Comparison of ENCODE assay signal across 8 mouse cellular contexts in the genomic region with DNA sequence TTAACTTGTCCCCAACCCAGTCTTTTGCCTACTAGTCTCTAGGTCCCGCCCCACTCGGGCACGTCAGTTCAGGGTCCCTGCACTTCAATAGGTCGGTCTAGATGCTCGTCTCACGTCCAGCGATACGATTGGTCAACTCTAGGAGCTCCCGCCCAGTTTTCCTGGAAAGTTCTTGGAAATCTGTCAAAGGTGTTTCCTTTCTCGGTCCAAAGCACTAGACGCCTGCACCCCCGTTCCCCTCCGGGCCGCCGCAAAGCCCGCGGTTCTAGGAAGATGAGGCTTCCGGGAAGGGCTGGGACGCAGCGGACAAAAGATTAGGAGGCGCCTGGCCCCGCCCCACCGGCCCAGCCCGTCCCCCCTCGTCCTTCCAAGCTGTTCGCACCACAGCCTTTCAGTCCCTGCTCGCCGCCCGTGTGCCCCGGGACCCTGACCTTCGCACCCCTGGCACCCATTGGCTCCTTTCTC. TPM values are rescaled to one million over a fixed set of nuclear protein-coding genes. Genes with fewer than 3 reads are reported as not detected.
A peak's percentile ranks its signal among the peaks of the same experiment; 100 is the strongest.
DNase-seq lines count a peak whose midpoint lies in the region; ATAC-seq and TF ChIP-seq lines count a peak whose summit lies in the region.

No protein-coding gene starts in this region.

- H3K27ac ChIP-seq in forebrain, embryonic 12.5 days, result 0 out of 2 replicates have a peak overlapping the region, but pooled peaks have one; percentile 36
- H3K27ac ChIP-seq in heart, postnatal 0 days (ENCODE audit: low read depth), result peak overlapping the region; percentile 94
- H3K27ac ChIP-seq in liver, embryonic 16.5 days (ENCODE audit: low read length), result peak overlapping the region; percentile 93
- no peak overlapping the region for H3K27ac ChIP-seq in neural tube, embryonic 14.5 days (ENCODE audit: low read depth, low read length)

- no peak for TF ChIP-seq CTCF in E14TG2a.4 (conservative IDR thresholded peaks at IDR 0.05; ENCODE audit: low read length)
- TF ChIP-seq CTCF in heart, postnatal 0 days (IDR thresholded peaks at IDR 0.05; ENCODE audit: low read depth), result no peak

- WGBS in forebrain, embryonic 12.5 days, result 1% methylated on average over 31 of the region's 31 CpGs
- WGBS in heart, postnatal 0 days, result under 1% methylated on average over 31 of the region's 31 CpGs
- 0% methylated on average over 31 of the region's 31 CpGs for WGBS in liver, embryonic 16.5 days (ENCODE audit: insufficient replicate concordance)
- WGBS in neural tube, embryonic 14.5 days, result under 1% methylated on average over 31 of the region's 31 CpGs

- DNase-seq in c-Kit-positive CD71-positive TER-119-positive erythroid progenitor cells, embryonic 14.5 days (ENCODE audit: low spot score), result peak; percentile 100
- DNase-seq in heart, postnatal 0 days (ENCODE audit: low spot score), result peak; percentile 97
- DNase-seq in kidney, postnatal 4 days, result peak; percentile 94 to 96
- DNase-seq in testis, postnatal 10 days (ENCODE audit: low spot score), result peak; percentile 94

- peak; percentile 84; the same call in 1 of the 2 replicates for TF ChIP-seq EP300 in heart, postnatal 0 days (IDR thresholded peaks at IDR 0.05; ENCODE audit: low read depth)

- peak; percentile 97 for ATAC-seq in forebrain, embryonic 12.5 days (ENCODE audit: low FRiP score)
- peak; percentile 92 for ATAC-seq in heart, postnatal 0 days (ENCODE audit: insufficient read depth, low read depth)
- ATAC-seq in liver, embryonic 16.5 days (ENCODE audit: low read depth), result peak; percentile 93
- ATAC-seq in neural tube, embryonic 14.5 days (ENCODE audit: low read depth), result peak; percentile 98

- H3K4me3 ChIP-seq in E14TG2a.4 (replicated peaks; ENCODE audit: low read length), result peak overlapping the region; percentile 80
- H3K4me3 ChIP-seq in forebrain, embryonic 12.5 days (replicated peaks), result peak overlapping the region; percentile 64
- peak overlapping the region; percentile 77 for H3K4me3 ChIP-seq in heart, postnatal 0 days (ENCODE audit: low read depth, low read length)
- peak overlapping the region; percentile 70 for H3K4me3 ChIP-seq in liver, embryonic 16.5 days (ENCODE audit: low read depth, low read length)
- peak overlapping the region; percentile 73 for H3K4me3 ChIP-seq in neural tube, embryonic 14.5 days (ENCODE audit: low read depth, low read length)

- H3K4me1 ChIP-seq in E14TG2a.4 (replicated peaks; ENCODE audit: low read depth, low read length), result peaks cover 64% of the 10 kb centered on the region
- peaks cover 19% of the 10 kb centered on the region for H3K4me1 ChIP-seq in forebrain, embryonic 12.5 days
- peaks cover 17% of the 10 kb centered on the region for H3K4me1 ChIP-seq in heart, postnatal 0 days (ENCODE audit: control insufficient read depth, insufficient read depth)
- H3K4me1 ChIP-seq in liver, embryonic 16.5 days (ENCODE audit: control insufficient read depth, low read depth, low read length), result peaks cover 42% of the 10 kb centered on the region
- peaks cover 5% of the 10 kb centered on the region; the same call in 1 of the 2 replicates for H3K4me1 ChIP-seq in neural tube, embryonic 14.5 days (ENCODE audit: control insufficient read depth, insufficient read depth, low read length)

- H3K4me2 ChIP-seq in forebrain, embryonic 12.5 days, result peak overlapping the region; percentile 78
- peak overlapping the region; percentile 89 for H3K4me2 ChIP-seq in heart, postnatal 0 days (ENCODE audit: low read depth, low read length)
- peak overlapping the region; percentile 95 for H3K4me2 ChIP-seq in liver, embryonic 16.5 days (ENCODE audit: low read depth, low read length)
- H3K4me2 ChIP-seq in neural tube, embryonic 14.5 days (ENCODE audit: low read depth, low read length), result peak overlapping the region; percentile 89

- H3K36me3 ChIP-seq in E14TG2a.4 (ENCODE audit: insufficient read depth, low read length), result peaks cover 14% of the 10 kb centered on the region
- H3K36me3 ChIP-seq in forebrain, embryonic 12.5 days (replicated peaks), result peaks cover 14% of the 10 kb centered on the region
- H3K36me3 ChIP-seq in heart, postnatal 0 days (replicated peaks; ENCODE audit: control insufficient read depth, insufficient read depth, low read length), result peaks cover 18% of the 10 kb centered on the region
- peaks cover 11% of the 10 kb centered on the region for H3K36me3 ChIP-seq in liver, embryonic 16.5 days (ENCODE audit: control insufficient read depth, insufficient read depth)
- peaks cover 5% of the 10 kb centered on the region; the same call in 1 of the 2 replicates for H3K36me3 ChIP-seq in neural tube, embryonic 14.5 days (ENCODE audit: control insufficient read depth, insufficient read depth, low read length)

- H3K27me3 ChIP-seq in E14TG2a.4 (ENCODE audit: insufficient read depth, low read length), result peaks cover 38% of the 10 kb centered on the region
- H3K27me3 ChIP-seq in forebrain, embryonic 12.5 days, result peaks cover 34% of the 10 kb centered on the region
- H3K27me3 ChIP-seq in heart, postnatal 0 days (ENCODE audit: control insufficient read depth, insufficient read depth, low read length), result no peaks in the 10 kb centered on the region
- H3K27me3 ChIP-seq in liver, embryonic 16.5 days (ENCODE audit: control insufficient read depth, insufficient read depth, low read depth, low read length), result peaks cover 6% of the 10 kb centered on the region; the same call in 1 of the 2 replicates
- no peaks in the 10 kb centered on the region for H3K27me3 ChIP-seq in neural tube, embryonic 14.5 days (ENCODE audit: control insufficient read depth, insufficient read depth, low read length)

- peak overlapping the region; percentile 65 for H3K9ac ChIP-seq in forebrain, embryonic 12.5 days
- H3K9ac ChIP-seq in heart, postnatal 0 days (replicated peaks; ENCODE audit: low read depth, low read length), result peak overlapping the region; percentile 83
- H3K9ac ChIP-seq in liver, embryonic 16.5 days (ENCODE audit: low read depth, low read length), result peak overlapping the region; percentile 73
- H3K9ac ChIP-seq in neural tube, embryonic 14.5 days (replicated peaks; ENCODE audit: low read depth, low read length), result peak overlapping the region; percentile 69

- H3K9me3 ChIP-seq in E14TG2a.4 (ENCODE audit: low read length), result no peaks in the 10 kb centered on the region
- no peaks in the 10 kb centered on the region for H3K9me3 ChIP-seq in forebrain, embryonic 12.5 days
- no peaks in the 10 kb centered on the region for H3K9me3 ChIP-seq in heart, postnatal 0 days (replicated peaks; ENCODE audit: control insufficient read depth, low read length)
- no peaks in the 10 kb centered on the region for H3K9me3 ChIP-seq in liver, embryonic 16.5 days (replicated peaks; ENCODE audit: control insufficient read depth, low read length)
- no peaks in the 10 kb centered on the region for H3K9me3 ChIP-seq in neural tube, embryonic 14.5 days (ENCODE audit: control insufficient read depth, low read length)

RNA-seq across cellular contexts. Expression of gene Cish, which starts 0.7 kb away (rescaled TPM):
- polyA plus RNA-seq in forebrain, embryonic 12.5 days (2016; fragmentation: Nextera tagmentation; extraction: Ambion mirVana), result 4.5 and 6.0 TPM in 2 replicates
- total RNA-seq in heart, postnatal 0 days (2014; rRNA removed; ENCODE audit: low replicate concordance), result 44.8 and 62.6 TPM in 2 replicates
- 136 and 149 TPM in 2 replicates for polyA plus RNA-seq in heart, postnatal 0 days (2015; fragmentation: Nextera tagmentation; extraction: Ambion mirVana)
- polyA plus RNA-seq in liver, embryonic 16.5 days (2015; fragmentation: Nextera tagmentation; extraction: Ambion mirVana), result 10.0 and 10.7 TPM in 2 replicates
- 5.4 and 7.7 TPM in 2 replicates for polyA plus RNA-seq in neural tube, embryonic 14.5 days (2014; fragmentation: Nextera tagmentation; extraction: Ambion mirVana)

RNA-seq across cellular contexts. Expression of gene Mapkapk3, which starts 6.9 kb away (rescaled TPM):
- polyA plus RNA-seq in forebrain, embryonic 12.5 days (2016; fragmentation: Nextera tagmentation; extraction: Ambion mirVana), result 2.4 and 3.7 TPM in 2 replicates
- total RNA-seq in heart, postnatal 0 days (2014; rRNA removed; ENCODE audit: low replicate concordance), result 14.8 and 24.0 TPM in 2 replicates
- polyA plus RNA-seq in heart, postnatal 0 days (2015; fragmentation: Nextera tagmentation; extraction: Ambion mirVana), result 13.0 and 15.1 TPM in 2 replicates
- 8.4 and 9.9 TPM in 2 replicates for polyA plus RNA-seq in liver, embryonic 16.5 days (2015; fragmentation: Nextera tagmentation; extraction: Ambion mirVana)
- polyA plus RNA-seq in neural tube, embryonic 14.5 days (2014; fragmentation: Nextera tagmentation; extraction: Ambion mirVana), result 2.1 and 2.2 TPM in 2 replicates

RNA-seq across cellular contexts. Expression of gene Hemk1, which starts 41.6 kb away (rescaled TPM):
- polyA plus RNA-seq in forebrain, embryonic 12.5 days (2016; fragmentation: Nextera tagmentation; extraction: Ambion mirVana), result 10.3 and 12.0 TPM in 2 replicates
- total RNA-seq in heart, postnatal 0 days (2014; rRNA removed; ENCODE audit: low replicate concordance), result 4.8 and 28.7 TPM in 2 replicates
- polyA plus RNA-seq in heart, postnatal 0 days (2015; fragmentation: Nextera tagmentation; extraction: Ambion mirVana), result 12.3 and 15.3 TPM in 2 replicates
- 2.9 TPM in 2 replicates for polyA plus RNA-seq in liver, embryonic 16.5 days (2015; fragmentation: Nextera tagmentation; extraction: Ambion mirVana)
- 15.8 and 20.1 TPM in 2 replicates for polyA plus RNA-seq in neural tube, embryonic 14.5 days (2014; fragmentation: Nextera tagmentation; extraction: Ambion mirVana)

RNA-seq across cellular contexts. Expression of gene 6430571L13Rik, which starts 43.9 kb away (rescaled TPM):
- polyA plus RNA-seq in forebrain, embryonic 12.5 days (2016; fragmentation: Nextera tagmentation; extraction: Ambion mirVana), result 2.2 and 2.9 TPM in 2 replicates
- 1.1 and 11.0 TPM in 2 replicates for total RNA-seq in heart, postnatal 0 days (2014; rRNA removed; ENCODE audit: low replicate concordance)
- 3.1 and 3.3 TPM in 2 replicates for polyA plus RNA-seq in heart, postnatal 0 days (2015; fragmentation: Nextera tagmentation; extraction: Ambion mirVana)
- 0.07 and 0.18 TPM in 2 replicates for polyA plus RNA-seq in liver, embryonic 16.5 days (2015; fragmentation: Nextera tagmentation; extraction: Ambion mirVana)
- polyA plus RNA-seq in neural tube, embryonic 14.5 days (2014; fragmentation: Nextera tagmentation; extraction: Ambion mirVana), result 4.3 and 7.3 TPM in 2 replicates

Comparison
In these comparisons a context has a peak if more than half of its experiments do, and no peak if none do; other contexts are left out.
1. RNA of gene Cish, which starts 0.7 kb away (polyA plus RNA-seq): 136 to 149 TPM in heart, postnatal 0 days; 10.0 to 10.7 TPM in liver, embryonic 16.5 days, 4.5 to 6.0 TPM in forebrain, embryonic 12.5 days and 5.4 to 7.7 TPM in neural tube, embryonic 14.5 days; every median in the first group is over 10 times any median in the second.
2. Peak in every context shown above with its lines, with median percentiles within 50 percentile points of each other: H3K4me3 ChIP-seq, DNase-seq, ATAC-seq, H3K4me2 ChIP-seq and H3K9ac ChIP-seq.